Mouse (Mus musculus) bone marrow macrophage, adult 2 months (primary cell): ENCODE results near the gene Tcf12.

Experiments used
- CTCF ChIP-seq: IDR thresholded peaks from 2 replicates; pipeline ENCODE4 v1.5.1; 2012; ENCODE audit warnings: low read depth, mild to moderate bottlenecking, low read length, moderate library complexity
- POLR2A ChIP-seq: IDR thresholded peaks from 2 replicates; pipeline ENCODE4 v1.6.1; 2012; ENCODE audit warnings: mild to moderate bottlenecking, low read depth, low read length, borderline replicate concordance

DNA sequence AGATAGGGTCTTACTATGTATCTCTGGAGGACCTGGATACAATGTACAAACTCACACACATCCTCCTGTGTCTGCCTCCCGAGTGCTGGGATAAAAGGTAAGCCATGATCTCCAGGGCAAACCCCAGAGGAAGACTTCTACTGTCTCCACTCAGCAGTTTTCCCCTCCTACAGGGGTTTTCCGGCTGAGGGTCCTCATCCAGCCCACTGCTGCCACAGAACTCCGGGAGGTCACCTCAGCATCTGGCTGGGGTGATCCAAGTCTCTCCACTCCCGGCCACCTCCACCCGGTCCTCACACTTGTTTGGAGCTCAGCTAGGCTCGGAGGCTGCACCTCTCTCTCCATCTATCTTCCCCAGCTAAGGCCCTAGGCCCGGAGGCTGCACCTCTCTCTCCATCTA lies 308.4 kb downstream of the Tcf12 start:
- TF ChIP-seq POLR2A (no peak), CTCF (no peak)
